Mouse (Mus musculus): ENCODE measurements around the gene Ddx39.

DNA sequence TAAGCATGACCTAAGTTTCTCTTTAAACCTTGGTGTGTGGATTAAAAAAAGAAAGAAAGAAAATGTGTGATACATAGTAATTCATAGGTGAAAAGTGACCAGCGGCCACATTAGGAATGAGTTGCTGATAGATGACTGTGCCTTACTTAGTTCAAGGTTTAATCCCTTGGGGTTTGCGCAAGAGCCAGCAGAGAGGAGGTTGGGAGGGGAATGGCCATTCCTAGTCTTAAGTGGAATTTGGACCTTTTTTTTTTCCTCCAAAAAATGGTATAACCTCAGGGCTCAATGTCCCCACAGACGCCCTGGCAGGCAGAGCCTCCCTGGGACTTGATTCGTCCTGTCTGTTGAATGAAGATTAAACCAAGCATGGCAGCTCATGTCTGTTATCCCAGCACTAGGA is 29.1 kb downstream of the Ddx39 start:
- TF ChIP-seq CTCF (IDR thresholded peaks at IDR 0.05; ENCODE audit: insufficient read depth, low read length) (no peak), POLR2A (IDR thresholded peaks at IDR 0.05; ENCODE audit: borderline replicate concordance, extremely low read depth, low read depth, low read length) (no peak)

Data from lung, adult 2 months (tissue).